Mouse (Mus musculus) G1E (cell line): ENCODE data around the gene Atp5g2.

Experiments used
- CTCF ChIP-seq: IDR thresholded peaks from 2 replicates; pipeline ENCODE4 v1.5.1; 2012; ENCODE audit warnings: low read depth, low read length, inconsistent platforms, mixed read lengths
- GATA1 ChIP-seq: IDR thresholded peaks from 2 replicates; pipeline ENCODE4 v1.6.1; 2012; ENCODE audit warnings: borderline replicate concordance, low read length, inconsistent platforms, mixed read lengths
- GATA2 ChIP-seq: IDR thresholded peaks from 2 replicates; pipeline ENCODE4 v1.6.1; 2012; ENCODE audit warnings: low read depth, low read length, inconsistent platforms, borderline replicate concordance

DNA sequence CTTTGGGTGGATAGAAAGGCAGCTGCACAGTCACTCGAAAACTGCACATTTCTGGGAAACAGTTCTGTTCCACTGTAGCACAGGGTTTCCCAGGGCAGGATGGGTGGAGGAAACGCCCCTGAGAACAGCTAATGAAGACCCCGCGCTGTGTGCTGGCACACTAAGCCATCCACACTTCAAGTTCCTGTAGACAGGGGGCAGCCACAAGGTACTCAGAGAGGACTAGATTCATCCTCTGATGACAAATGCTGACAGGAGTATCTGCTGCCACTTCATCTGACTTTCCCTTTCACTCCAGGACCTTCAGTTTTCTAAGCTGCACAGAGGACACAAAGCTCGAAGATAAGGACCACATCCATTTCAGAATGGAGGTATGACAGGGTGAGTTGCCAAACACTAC, 32.7 kb upstream of the Atp5g2 start:
- TF ChIP-seq GATA1 = no peak
- TF ChIP-seq CTCF = no peak
- TF ChIP-seq GATA2 = no peak
